Mouse (Mus musculus) kidney, postnatal 0 days (tissue): ENCODE measurements around the gene Asl. TPM values are rescaled to one million over a fixed set of nuclear protein-coding genes. Genes with fewer than 3 reads are reported as not detected.

Experiments
- ATAC-seq: fragments of 200-750 bp; cut with Nextera tagmentation; replicated peaks from 2 replicates; pipeline ENCODE4 v1.8.0; 2017; ENCODE audit warnings: low read depth, moderate number of reproducible peaks, moderate TSS enrichment, moderate library complexity; ENCODE audit not compliant: low FRiP score
- DNase-seq: peaks from one replicate; pipeline ENCODE4 v3.0.0-alpha.2; 2016; ENCODE audit warnings: low spot score
- H3K27ac ChIP-seq: fragments of 300-500 bp; sonication (generic); 2 replicates; pipeline ENCODE4 v1.5.1; 2014; ENCODE audit warnings: mild to moderate bottlenecking
- H3K27me3 ChIP-seq: fragments of 300-500 bp; sonication (generic); 2 replicates; pipeline ENCODE4 v1.6.1; 2014; ENCODE audit warnings: low read length, mixed read lengths; ENCODE audit not compliant: insufficient read depth
- H3K36me3 ChIP-seq: fragments of 300-500 bp; sonication (generic); 2 replicates; pipeline ENCODE4 v1.6.1; 2014; ENCODE audit warnings: low read length, mixed read lengths; ENCODE audit not compliant: insufficient read depth
- H3K4me1 ChIP-seq: fragments of 300-500 bp; sonication (generic); replicated peaks from 2 replicates; pipeline ENCODE4 v1.6.1; 2014; ENCODE audit warnings: antibody characterized with exemption, low read length, mixed read lengths; ENCODE audit not compliant: insufficient read depth
- H3K4me2 ChIP-seq: fragments of 300-500 bp; sonication (generic); 2 replicates; pipeline ENCODE4 v1.6.1; 2014; ENCODE audit warnings: mild to moderate bottlenecking, low read length, moderate library complexity, mixed read lengths
- H3K4me3 ChIP-seq: fragments of 300-500 bp; sonication (generic); replicated peaks from 2 replicates; pipeline ENCODE4 v1.5.1; 2014; ENCODE audit warnings: low read depth, low read length
- H3K9ac ChIP-seq: fragments of 300-500 bp; sonication (generic); 2 replicates; pipeline ENCODE4 v1.6.1; 2014; ENCODE audit warnings: low read depth, low read length
- H3K9me3 ChIP-seq: fragments of 300-500 bp; sonication (generic); replicated peaks from 2 replicates; pipeline ENCODE4 v1.6.1; 2016; ENCODE audit warnings: low read length, inconsistent platforms, mixed read lengths
- CTCF ChIP-seq: IDR thresholded peaks from 2 replicates; pipeline ENCODE4 v1.5.1; 2016; ENCODE audit warnings: antibody characterized with exemption, low read depth, mild to moderate bottlenecking, moderate library complexity
- WGBS: fragments of 180-500 bp; shearing (Covaris S2); extraction: QIAGEN DNeasy Blood & Tissue Kit; methylation state at CpG from one replicate; pipeline ENCODE4 v1.1.7; 2014; 5-methylcytosine and 5-hydroxymethylcytosine counted together
- polyA plus RNA-seq: library from polyadenylated mRNA; unstranded; fragments of >200 nt; fragmentation: Nextera tagmentation; extraction: Ambion mirVana; gene quantifications from 2 replicates; pipeline ENCODE4 v1.2.1, GENCODE M21; 2015

Asl gene
- polyA plus RNA-seq, 1 experiment from 2014 or later: 86.4 TPM

DNA sequence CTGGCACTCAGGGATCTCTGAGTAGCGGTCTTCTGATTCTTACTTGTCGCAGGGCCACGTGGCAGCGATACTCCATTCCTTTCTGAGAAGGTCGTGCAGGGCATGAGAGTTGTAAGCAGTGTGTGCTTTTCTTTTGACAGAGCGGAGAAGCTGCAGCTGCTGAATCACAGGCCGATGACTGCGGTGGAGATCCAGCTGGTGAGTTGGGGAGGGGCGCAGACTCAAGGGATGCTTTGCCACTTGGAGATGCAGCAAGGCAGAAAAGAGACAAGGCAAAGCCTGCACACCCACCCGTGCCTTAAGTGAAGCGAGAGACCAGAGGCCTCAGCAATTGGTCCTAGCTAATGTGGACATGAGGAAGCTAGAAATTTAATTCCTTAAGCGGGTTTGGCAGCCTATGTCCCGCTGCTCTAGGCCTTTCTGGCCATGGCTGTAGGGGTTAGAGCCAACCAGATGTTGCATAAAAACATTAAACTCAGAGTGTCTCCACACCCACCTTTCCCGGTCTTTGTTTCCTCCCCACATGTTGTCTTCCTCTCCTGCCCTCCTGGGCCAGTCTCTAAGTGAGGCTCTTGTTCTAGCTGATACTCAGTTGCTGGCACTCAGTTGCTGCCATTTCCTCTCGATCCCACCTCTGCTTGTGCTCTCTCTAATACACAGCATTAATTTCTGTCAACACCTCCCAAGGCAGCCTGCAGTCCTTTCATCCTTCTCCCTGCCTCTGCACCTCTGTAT is 19.9 kb upstream of the Asl start:
- Histone ChIP-seq H3K4me3 (no peak overlapping the region), H3K9me3 (no peaks in the 10 kb centered on the region), H3K9ac (0 out of 2 replicates have a peak overlapping the region, but pooled peaks have one; percentile 8), H3K27ac (peak overlapping the region; percentile 25), H3K27me3 (no peaks in the 10 kb centered on the region), H3K4me1 (no peaks in the 10 kb centered on the region; the same call in 1 of the 2 replicates), H3K4me2 (no peak overlapping the region), H3K36me3 (peaks cover 16% of the 10 kb centered on the region; the same call in 1 of the 2 replicates)
- ATAC-seq (no peak), DNase-seq (peak; percentile 70)
- no peak for TF ChIP-seq CTCF
- WGBS: 64% methylated on average over 15 of the region's 15 CpGs

DNA sequence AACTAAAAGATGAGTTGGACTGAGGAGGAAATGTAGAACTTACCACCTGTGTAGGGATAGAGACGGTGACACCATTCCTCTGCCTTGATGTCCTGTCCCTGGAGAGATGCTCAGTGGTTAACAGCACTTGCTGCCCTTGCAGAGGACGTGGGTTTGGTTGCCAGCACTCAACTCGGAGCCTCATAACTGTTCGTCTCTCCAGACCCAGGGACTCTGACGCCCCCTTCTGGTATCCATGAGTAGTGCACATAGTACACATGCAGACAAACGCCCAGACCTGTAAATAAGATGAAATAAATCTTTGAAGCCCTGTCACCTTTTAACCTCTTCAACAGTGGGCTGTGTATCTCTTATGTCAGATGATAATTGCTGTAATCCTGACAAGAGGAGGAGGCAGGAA is 18.0 kb upstream of the Asl start:
- Histone ChIP-seq H3K27me3 (no peaks in the 10 kb centered on the region), H3K4me3 (no peak overlapping the region), H3K9me3 (no peaks in the 10 kb centered on the region), H3K9ac (no peak overlapping the region), H3K4me2 (no peak overlapping the region), H3K4me1 (no peaks in the 10 kb centered on the region; the same call in 1 of the 2 replicates), H3K27ac (no peak overlapping the region), H3K36me3 (peaks cover 25% of the 10 kb centered on the region; the same call in 1 of the 2 replicates)
- WGBS: 77% methylated on average over 6 of the region's 6 CpGs
- DNase-seq (no peak), ATAC-seq (no peak)
- peak; percentile 53 for TF ChIP-seq CTCF

DNA sequence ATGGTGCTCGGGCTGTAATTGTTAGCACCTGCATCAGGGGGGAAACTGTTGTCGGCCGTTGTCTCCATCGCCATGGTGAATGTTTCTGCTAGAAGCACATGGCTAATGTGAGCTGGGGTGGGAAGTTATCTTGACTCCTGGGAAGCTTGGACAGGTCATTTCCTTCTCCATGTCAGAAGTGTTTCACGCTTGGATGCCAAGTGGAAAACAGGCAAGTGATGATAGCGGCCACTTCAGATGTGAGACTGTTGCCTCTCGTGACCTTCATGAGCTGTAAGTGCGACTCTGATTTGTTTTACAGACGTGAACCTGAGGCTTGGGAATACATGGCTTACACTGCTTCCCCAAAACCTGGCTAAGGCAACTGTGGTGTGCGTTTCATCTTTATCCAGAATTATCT is 17.5 kb upstream of the Asl start:
- no peak for TF ChIP-seq CTCF
- no peak for ATAC-seq
- 78% methylated on average over 10 of the region's 10 CpGs for WGBS
- Histone ChIP-seq H3K9me3 (no peaks in the 10 kb centered on the region), H3K36me3 (peaks cover 27% of the 10 kb centered on the region; the same call in 1 of the 2 replicates), H3K27me3 (no peaks in the 10 kb centered on the region), H3K4me2 (no peak overlapping the region), H3K4me3 (no peak overlapping the region), H3K9ac (no peak overlapping the region), H3K27ac (no peak overlapping the region), H3K4me1 (no peaks in the 10 kb centered on the region; the same call in 1 of the 2 replicates)
- no peak for DNase-seq

DNA sequence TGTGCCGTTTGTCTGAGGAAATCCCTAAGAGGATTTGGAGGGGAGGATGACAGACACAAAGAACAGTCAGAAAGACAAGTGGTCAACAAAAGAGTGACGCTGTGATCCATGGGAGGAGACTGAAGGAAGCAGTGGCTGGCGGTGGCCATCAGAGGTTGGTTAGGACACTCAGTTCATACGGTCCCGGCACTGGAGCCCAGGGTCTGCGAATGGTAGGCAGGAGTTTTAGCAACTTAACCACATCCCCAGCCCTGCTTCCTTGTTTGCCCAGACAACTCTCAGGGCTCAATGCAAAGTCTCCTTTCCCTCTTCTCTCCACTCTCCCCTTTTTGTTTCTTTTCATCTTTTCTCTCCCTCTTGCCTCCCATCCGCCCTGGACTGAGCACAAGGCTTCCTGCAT is 17.1 kb upstream of the Asl start:
- no peak overlapping the region for H3K4me2 ChIP-seq
- no peak overlapping the region for H3K27ac ChIP-seq
- H3K4me3 ChIP-seq: no peak overlapping the region
- no peaks in the 10 kb centered on the region; the same call in 1 of the 2 replicates for H3K4me1 ChIP-seq
- ATAC-seq (no peak), DNase-seq (no peak)
- no peak for TF ChIP-seq CTCF
- peaks cover 25% of the 10 kb centered on the region; the same call in 1 of the 2 replicates for H3K36me3 ChIP-seq
- H3K9ac ChIP-seq: no peak overlapping the region
- no peaks in the 10 kb centered on the region for H3K27me3 ChIP-seq
- 88% methylated on average over 7 of the region's 7 CpGs for WGBS
- H3K9me3 ChIP-seq: no peaks in the 10 kb centered on the region

DNA sequence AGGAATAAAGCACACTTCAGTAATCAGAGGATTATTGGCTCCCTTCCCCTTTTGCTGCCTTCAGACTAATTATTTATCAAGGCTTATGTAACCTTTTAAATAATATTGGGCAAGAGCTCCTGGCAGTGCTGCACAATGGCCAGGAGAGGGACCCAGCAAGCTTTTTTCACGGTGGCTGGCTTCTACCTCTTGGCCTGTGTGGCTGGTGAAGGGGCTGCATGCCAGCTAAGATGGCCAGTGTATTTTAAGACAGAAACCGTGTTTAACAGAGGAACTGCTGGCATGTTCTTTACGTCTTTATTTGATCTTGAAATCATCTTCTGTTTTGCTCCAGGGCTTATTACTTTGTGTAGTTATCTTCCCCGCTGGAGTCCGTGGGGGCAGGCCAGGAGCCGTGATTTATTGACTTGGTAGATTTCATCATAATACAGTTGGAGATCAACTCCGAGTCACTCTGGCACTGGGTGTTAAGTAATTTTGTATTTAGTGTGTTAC is 15.2 kb upstream of the Asl start:
- no peak overlapping the region for H3K4me2 ChIP-seq
- no peaks in the 10 kb centered on the region; the same call in 1 of the 2 replicates for H3K4me1 ChIP-seq
- DNase-seq (peak; percentile 79), ATAC-seq (no peak)
- H3K27ac ChIP-seq: no peak overlapping the region
- WGBS: 62% methylated on average over 7 of the region's 7 CpGs
- no peaks in the 10 kb centered on the region for H3K9me3 ChIP-seq
- TF ChIP-seq CTCF: peak; percentile 77
- H3K4me3 ChIP-seq: no peak overlapping the region
- no peak overlapping the region for H3K9ac ChIP-seq
- H3K27me3 ChIP-seq: no peaks in the 10 kb centered on the region
- H3K36me3 ChIP-seq: peaks cover 31% of the 10 kb centered on the region; the same call in 1 of the 2 replicates

DNA sequence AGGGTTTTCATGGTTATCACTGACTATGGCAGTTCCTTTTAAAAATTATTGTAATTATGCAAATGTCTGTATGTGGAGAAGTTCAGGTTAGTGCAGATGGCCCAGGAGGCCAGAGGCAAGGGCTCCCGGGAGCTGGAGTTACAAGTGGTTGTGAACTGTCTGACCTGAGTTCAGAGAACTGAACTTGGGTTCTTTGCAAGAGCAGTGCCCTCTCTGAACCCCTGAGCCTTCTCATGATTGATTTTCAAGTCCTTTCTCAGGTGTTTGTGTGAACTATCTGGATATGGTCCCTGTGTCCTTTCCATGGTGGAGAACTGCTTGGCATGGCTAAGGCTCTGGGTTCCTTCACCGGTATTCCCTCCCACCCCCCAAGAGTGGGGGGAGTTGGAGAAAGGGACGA is 14.7 kb upstream of the Asl start:
- Histone ChIP-seq H3K4me3 (no peak overlapping the region), H3K4me2 (no peak overlapping the region), H3K27ac (no peak overlapping the region), H3K9ac (no peak overlapping the region), H3K4me1 (no peaks in the 10 kb centered on the region; the same call in 1 of the 2 replicates), H3K27me3 (no peaks in the 10 kb centered on the region), H3K9me3 (no peaks in the 10 kb centered on the region), H3K36me3 (peaks cover 30% of the 10 kb centered on the region; the same call in 1 of the 2 replicates)
- ATAC-seq: no peak
- no peak for TF ChIP-seq CTCF
- 82% methylated on average over 3 of the region's 3 CpGs for WGBS
- no peak for DNase-seq
